Mouse (Mus musculus): ENCODE measurements at regions not wholly inside any gene's neighbourhood (a gene's known extent, or its start where the extent isn't known, plus 50 kb on each side); places are given as distances from the start of the nearest gene placed in this dataset.
A peak's percentile ranks its signal among the peaks of the same experiment; 100 is the strongest.
"Not testable (repeated sequence)": the region's sequence is repeated elsewhere in the genome, so short reads cannot be mapped to it uniquely, and the experiment has no call there.

GRCm38 (mm10) chr12:93812963-93813733 lies 1878.9 kb upstream of the Flrt2 start:
- H3K9ac ChIP-seq, result no peak overlapping the region
- H3K4me1 ChIP-seq, result no peaks in the 10 kb centered on the region
- no peak overlapping the region for H3K27ac ChIP-seq
- H3K4me3 ChIP-seq, result no peak overlapping the region
- H3K4me2 ChIP-seq, result no peak overlapping the region
- no peaks in the 10 kb centered on the region for H3K9me3 ChIP-seq (replicated peaks)
- no peaks in the 10 kb centered on the region for H3K27me3 ChIP-seq
- no peak for ATAC-seq
- no peaks in the 10 kb centered on the region for H3K36me3 ChIP-seq (ENCODE audit: poor library complexity, severe bottlenecking)

DNA sequence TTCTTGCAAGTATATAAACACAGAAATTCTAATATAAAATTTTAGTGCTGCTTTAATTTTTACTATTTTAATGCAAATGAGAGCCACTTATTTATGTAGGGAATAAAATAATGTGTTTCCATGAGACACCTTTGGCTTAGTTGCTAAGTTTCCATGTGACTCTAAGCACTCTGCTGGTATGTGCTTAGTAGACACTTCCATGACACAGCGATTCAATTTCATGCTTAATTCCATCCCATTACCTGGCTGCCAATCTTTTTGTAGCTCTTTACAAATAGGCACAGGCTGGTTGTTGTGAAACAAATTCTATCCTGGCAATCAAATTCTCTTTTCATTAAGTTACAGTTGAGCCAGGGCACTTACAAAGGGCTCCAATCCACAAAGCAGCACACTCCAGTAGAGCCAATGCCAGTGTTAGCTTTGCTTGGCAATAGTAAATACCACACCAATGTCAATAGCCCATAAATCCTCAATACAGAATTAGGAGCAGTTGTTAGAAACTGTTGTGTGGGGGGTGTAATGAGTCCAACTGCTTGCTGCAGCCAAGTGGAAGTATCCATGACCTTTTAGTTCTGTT lies 1841.0 kb upstream of the Flrt2 start:
- Histone ChIP-seq H3K27ac (no peak overlapping the region), H3K4me1 (peaks cover 6% of the 10 kb centered on the region; the same call in 1 of the 2 replicates), H3K9ac (no peak overlapping the region), H3K9me3 (replicated peaks) (no peaks in the 10 kb centered on the region), H3K36me3 (ENCODE audit: poor library complexity, severe bottlenecking) (no peaks in the 10 kb centered on the region), H3K27me3 (no peaks in the 10 kb centered on the region), H3K4me2 (no peak overlapping the region), H3K4me3 (no peak overlapping the region)
- 16% methylated on average over 1 of the region's 1 CpGs for WGBS
- ATAC-seq, result peak; percentile 93

- peak; percentile 59; the same call in 1 of the 2 replicates for ATAC-seq
- Histone ChIP-seq H3K27ac (no peak overlapping the region), H3K4me2 (no peak overlapping the region), H3K9ac (no peak overlapping the region), H3K4me1 (peaks cover 6% of the 10 kb centered on the region; the same call in 1 of the 2 replicates), H3K27me3 (no peaks in the 10 kb centered on the region), H3K36me3 (ENCODE audit: poor library complexity, severe bottlenecking) (no peaks in the 10 kb centered on the region), H3K4me3 (no peak overlapping the region), H3K9me3 (replicated peaks) (no peaks in the 10 kb centered on the region)
- 2% methylated on average over 1 of the region's 1 CpGs for WGBS
Observed at GRCm38 (mm10) chr12:93851660-93852059, 1840.4 kb upstream of the Flrt2 start.

GRCm38 (mm10) chr12:93885946-93886345 lies 1806.1 kb upstream of the Flrt2 start:
- no peak overlapping the region for H3K27ac ChIP-seq
- no peaks in the 10 kb centered on the region for H3K27me3 ChIP-seq
- no peaks in the 10 kb centered on the region for H3K4me1 ChIP-seq
- no peak overlapping the region for H3K4me3 ChIP-seq
- no peak overlapping the region for H3K9ac ChIP-seq
- no peaks in the 10 kb centered on the region for H3K36me3 ChIP-seq (ENCODE audit: poor library complexity, severe bottlenecking)
- 75% methylated on average over 2 of the region's 2 CpGs for WGBS
- H3K9me3 ChIP-seq (replicated peaks), result no peaks in the 10 kb centered on the region
- H3K4me2 ChIP-seq, result no peak overlapping the region
- no peak for ATAC-seq

GRCm38 (mm10) chr12:93890109-93890508 lies 1801.9 kb upstream of the Flrt2 start:
- Histone ChIP-seq H3K4me2 (no peak overlapping the region), H3K36me3 (ENCODE audit: poor library complexity, severe bottlenecking) (no peaks in the 10 kb centered on the region), H3K9ac (no peak overlapping the region), H3K4me3 (no peak overlapping the region), H3K4me1 (no peaks in the 10 kb centered on the region), H3K9me3 (replicated peaks) (no peaks in the 10 kb centered on the region), H3K27me3 (no peaks in the 10 kb centered on the region), H3K27ac (no peak overlapping the region)
- no peak for ATAC-seq
- WGBS, result 92% methylated on average over 3 of the region's 3 CpGs

DNA sequence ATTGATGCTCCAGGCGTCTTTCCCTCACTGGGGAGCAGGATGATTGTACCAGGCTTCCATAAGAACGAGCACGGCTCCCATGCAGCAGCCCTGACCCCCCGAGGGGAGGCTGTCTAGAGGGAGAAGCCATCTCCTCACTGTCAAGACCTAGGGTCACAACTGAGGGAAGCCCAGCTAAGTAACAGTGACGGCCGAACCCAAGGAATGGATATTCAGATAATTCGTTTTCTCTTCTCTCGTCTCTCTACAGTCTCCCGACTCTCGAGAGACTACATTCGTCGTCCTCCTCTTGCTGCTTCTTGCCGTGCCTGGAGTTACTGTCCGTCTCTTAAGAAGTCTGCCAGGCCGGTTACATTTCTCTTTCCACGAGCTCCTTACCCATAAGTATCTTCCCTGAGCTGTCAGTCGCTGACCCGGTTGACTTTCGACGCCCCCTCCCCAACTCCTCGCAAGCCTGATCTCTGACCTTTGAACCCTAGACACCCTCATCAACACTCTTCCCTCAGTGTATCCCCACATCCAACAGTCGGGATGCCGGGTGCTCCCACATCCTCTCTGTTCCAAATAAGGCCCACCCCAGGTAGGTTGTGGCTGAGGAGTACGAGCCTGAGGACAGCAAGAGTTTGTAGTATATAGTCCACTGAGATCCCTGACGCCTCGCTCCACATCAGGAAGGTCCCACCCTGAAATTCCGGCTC lies 1763.3 kb upstream of the Flrt2 start:
- H3K27me3 ChIP-seq; H3K9me3 ChIP-seq (replicated peaks); H3K4me1 ChIP-seq; H3K9ac ChIP-seq; H3K36me3 ChIP-seq (ENCODE audit: poor library complexity, severe bottlenecking); H3K4me3 ChIP-seq; H3K27ac ChIP-seq; H3K4me2 ChIP-seq: not testable (repeated sequence)
- WGBS, result 58% methylated on average over 1 of the region's 27 CpGs
- peak; percentile 80 for ATAC-seq

GRCm38 (mm10) chr12:93929239-93929563 lies 1762.8 kb upstream of the Flrt2 start:
- not testable (repeated sequence) for H3K36me3 ChIP-seq (ENCODE audit: poor library complexity, severe bottlenecking); H3K27ac ChIP-seq; H3K4me2 ChIP-seq; H3K27me3 ChIP-seq; H3K4me3 ChIP-seq; H3K9me3 ChIP-seq (replicated peaks); H3K4me1 ChIP-seq; H3K9ac ChIP-seq
- 94% methylated on average over 5 of the region's 7 CpGs for WGBS
- ATAC-seq, result peak; percentile 61; the same call in 1 of the 2 replicates

- H3K4me2 ChIP-seq; H3K9ac ChIP-seq; H3K27ac ChIP-seq; ATAC-seq; H3K36me3 ChIP-seq (ENCODE audit: poor library complexity, severe bottlenecking); H3K9me3 ChIP-seq (replicated peaks); H3K27me3 ChIP-seq; H3K4me3 ChIP-seq; H3K4me1 ChIP-seq: not testable (repeated sequence)
- 94% methylated on average over 11 of the region's 11 CpGs for WGBS
Observed at GRCm38 (mm10) chr12:93930242-93930641, 1761.8 kb upstream of the Flrt2 start.

- H3K4me2 ChIP-seq, result no peak overlapping the region
- 92% methylated on average over 1 of the region's 1 CpGs for WGBS
- H3K9me3 ChIP-seq (replicated peaks), result no peaks in the 10 kb centered on the region
- no peak overlapping the region for H3K4me3 ChIP-seq
- no peaks in the 10 kb centered on the region for H3K4me1 ChIP-seq
- H3K36me3 ChIP-seq (ENCODE audit: poor library complexity, severe bottlenecking), result no peaks in the 10 kb centered on the region
- H3K9ac ChIP-seq, result no peak overlapping the region
- no peak for ATAC-seq
- no peak overlapping the region for H3K27ac ChIP-seq
- H3K27me3 ChIP-seq, result no peaks in the 10 kb centered on the region
Observed at GRCm38 (mm10) chr12:93960869-93961268, 1731.2 kb upstream of the Flrt2 start.

GRCm38 (mm10) chr12:93981307-93981706 lies 1710.7 kb upstream of the Flrt2 start:
- Histone ChIP-seq H3K27me3 (no peaks in the 10 kb centered on the region), H3K4me3 (no peak overlapping the region), H3K4me1 (no peaks in the 10 kb centered on the region), H3K4me2 (no peak overlapping the region), H3K9ac (no peak overlapping the region), H3K36me3 (ENCODE audit: poor library complexity, severe bottlenecking) (no peaks in the 10 kb centered on the region), H3K27ac (no peak overlapping the region), H3K9me3 (replicated peaks) (no peaks in the 10 kb centered on the region)
- ATAC-seq, result peak; percentile 61; the same call in 1 of the 2 replicates
- WGBS, result 62% methylated on average over 1 of the region's 1 CpGs

DNA sequence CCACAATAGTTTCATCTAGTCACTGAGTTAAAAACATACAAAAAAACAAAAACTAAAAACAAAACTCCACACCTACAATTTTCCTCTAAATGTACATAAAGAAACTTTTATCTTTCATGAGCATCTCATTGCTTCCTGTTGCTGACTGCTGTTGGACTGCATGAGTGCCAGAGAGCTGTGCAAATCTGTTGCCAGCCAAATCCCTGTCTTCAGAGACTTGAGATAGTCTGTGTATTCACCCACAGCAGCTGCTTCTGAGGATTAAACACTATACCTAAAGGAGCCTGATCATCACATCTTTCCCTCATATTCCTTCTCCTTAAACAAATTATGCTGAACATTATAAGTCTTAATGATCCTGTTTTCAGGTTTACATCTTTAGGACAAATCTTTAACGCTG lies 1700.5 kb upstream of the Flrt2 start:
- no peaks in the 10 kb centered on the region for H3K27me3 ChIP-seq
- 86% methylated on average over 1 of the region's 1 CpGs for WGBS
- no peak for ATAC-seq
- H3K36me3 ChIP-seq (ENCODE audit: poor library complexity, severe bottlenecking), result no peaks in the 10 kb centered on the region
- H3K4me2 ChIP-seq, result no peak overlapping the region
- no peaks in the 10 kb centered on the region for H3K9me3 ChIP-seq (replicated peaks)
- H3K9ac ChIP-seq, result no peak overlapping the region
- no peaks in the 10 kb centered on the region for H3K4me1 ChIP-seq
- no peak overlapping the region for H3K4me3 ChIP-seq
- no peak overlapping the region for H3K27ac ChIP-seq

- no peaks in the 10 kb centered on the region for H3K27me3 ChIP-seq
- H3K4me3 ChIP-seq, result no peak overlapping the region
- ATAC-seq, result peak; percentile 61; the same call in 1 of the 2 replicates
- no peak overlapping the region for H3K27ac ChIP-seq
- 85% methylated on average over 6 of the region's 6 CpGs for WGBS
- H3K4me2 ChIP-seq, result no peak overlapping the region
- H3K9ac ChIP-seq, result no peak overlapping the region
- H3K36me3 ChIP-seq (ENCODE audit: poor library complexity, severe bottlenecking), result no peaks in the 10 kb centered on the region
- no peaks in the 10 kb centered on the region for H3K9me3 ChIP-seq (replicated peaks)
- H3K4me1 ChIP-seq, result no peaks in the 10 kb centered on the region
Observed at GRCm38 (mm10) chr12:93993875-93994274, 1698.2 kb upstream of the Flrt2 start.

All from forebrain, embryonic 13.5 days (tissue).